Mouse (Mus musculus): ENCODE measurements around the gene Cyp26b1. TPM values are rescaled to one million over a fixed set of nuclear protein-coding genes. Genes with fewer than 3 reads are reported as not detected.
"Not testable (repeated sequence)": the region's sequence is repeated elsewhere in the genome, so short reads cannot be mapped to it uniquely, and the experiment has no call there.

Gene Cyp26b1
- polyA plus RNA-seq, 1 experiment from 2014 or later, result 20.6 TPM

DNA sequence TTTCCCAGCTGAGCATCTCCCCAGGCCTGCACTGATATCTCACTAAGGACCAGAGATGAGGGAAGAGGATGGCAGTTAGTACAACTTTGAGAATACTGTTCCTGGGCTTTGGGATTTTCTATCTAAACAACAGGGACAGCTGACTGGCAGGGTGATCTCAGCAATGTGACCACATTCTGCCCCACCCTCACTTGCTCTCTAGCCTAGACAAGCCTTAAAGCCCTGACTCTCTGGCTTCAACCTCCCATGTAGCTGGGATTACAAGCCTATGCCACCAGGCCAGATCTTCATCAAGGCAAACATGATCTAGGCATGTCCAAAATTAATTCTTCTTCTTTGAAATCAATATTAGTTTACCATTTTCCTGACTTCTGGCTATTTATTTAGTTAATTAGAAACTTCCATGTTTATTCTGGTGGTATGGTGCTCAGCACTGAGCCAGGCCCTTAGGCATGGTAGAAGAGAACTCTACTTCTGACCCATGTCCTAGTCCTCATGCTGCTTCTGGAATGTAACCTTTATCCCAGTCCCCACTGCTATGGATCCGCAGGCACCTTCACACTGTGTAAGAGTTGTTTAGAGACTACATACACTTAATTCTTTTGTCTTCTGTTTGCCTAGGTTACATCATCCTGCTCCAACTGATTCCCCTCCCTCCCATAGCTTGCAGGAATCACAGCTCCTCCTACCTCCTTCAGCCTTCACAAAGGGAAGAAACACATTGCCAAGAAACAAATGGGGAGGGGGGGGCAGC is 7.6 kb upstream of the Cyp26b1 start:
- Histone ChIP-seq H3K4me3 (replicated peaks) (no peak overlapping the region), H3K4me2 (replicated peaks) (no peak overlapping the region), H3K9ac (no peak overlapping the region), H3K9me3 (replicated peaks) (no peaks in the 10 kb centered on the region), H3K27me3 (0 out of 2 replicates have a peak, but pooled peaks cover 3% of the 10 kb centered on the region), H3K36me3 (no peaks in the 10 kb centered on the region), H3K27ac (replicated peaks) (no peak overlapping the region), H3K4me1 (no peaks in the 10 kb centered on the region)
- WGBS, result 53% methylated on average over 1 of the region's 1 CpGs
- ATAC-seq (ENCODE audit: insufficient number of reproducible peaks, low FRiP score, low TSS enrichment, low read depth), result no peak

DNA sequence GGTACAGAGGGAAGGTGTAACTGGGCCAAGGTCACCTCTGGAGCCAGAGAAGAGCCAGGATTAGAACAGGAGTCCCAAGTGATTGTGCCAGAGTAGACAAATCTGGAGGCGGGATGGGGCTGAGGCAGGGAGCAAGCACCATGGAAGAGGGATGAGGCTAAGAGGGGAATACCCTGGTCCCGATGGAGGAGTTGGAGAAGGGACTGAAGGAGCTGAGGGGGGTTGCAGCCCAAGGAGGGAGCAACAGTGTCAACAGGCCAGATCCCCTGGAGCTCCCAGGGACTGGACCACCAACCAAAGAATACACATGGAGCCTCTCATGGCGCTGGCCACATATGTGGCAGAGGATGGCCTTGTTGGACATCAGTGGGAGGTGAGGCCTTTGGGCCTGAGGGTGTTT is 5.6 kb upstream of the Cyp26b1 start:
- H3K4me1 ChIP-seq; H3K27ac ChIP-seq (replicated peaks); ATAC-seq (ENCODE audit: insufficient number of reproducible peaks, low FRiP score, low TSS enrichment, low read depth); H3K9me3 ChIP-seq (replicated peaks); H3K4me2 ChIP-seq (replicated peaks); H3K4me3 ChIP-seq (replicated peaks); H3K27me3 ChIP-seq; H3K9ac ChIP-seq; H3K36me3 ChIP-seq: not testable (repeated sequence)
- 83% methylated on average over 3 of the region's 3 CpGs for WGBS

DNA sequence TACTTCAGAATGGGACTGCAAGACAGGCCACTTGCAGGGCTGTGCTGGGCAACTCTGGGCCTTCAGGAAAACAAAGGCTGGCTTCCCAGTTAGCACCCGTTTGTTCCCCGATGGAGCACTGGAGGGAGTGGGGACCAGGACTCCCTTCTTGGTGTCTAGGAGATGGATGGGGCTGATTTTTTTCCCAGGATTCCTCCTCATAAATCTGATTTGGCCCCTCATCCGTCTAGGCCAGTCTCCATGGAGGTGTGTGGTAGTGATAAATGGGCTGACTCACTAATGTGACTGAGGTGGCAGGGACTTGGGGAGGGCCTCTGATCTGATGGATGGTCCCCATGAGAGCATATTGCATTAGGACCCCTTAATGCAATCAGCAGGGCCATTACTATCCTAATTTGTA is 5.0 kb upstream of the Cyp26b1 start:
- H3K27ac ChIP-seq (replicated peaks), result no peak overlapping the region
- ATAC-seq (ENCODE audit: insufficient number of reproducible peaks, low FRiP score, low TSS enrichment, low read depth), result no peak
- WGBS, result 76% methylated on average over 3 of the region's 3 CpGs

DNA sequence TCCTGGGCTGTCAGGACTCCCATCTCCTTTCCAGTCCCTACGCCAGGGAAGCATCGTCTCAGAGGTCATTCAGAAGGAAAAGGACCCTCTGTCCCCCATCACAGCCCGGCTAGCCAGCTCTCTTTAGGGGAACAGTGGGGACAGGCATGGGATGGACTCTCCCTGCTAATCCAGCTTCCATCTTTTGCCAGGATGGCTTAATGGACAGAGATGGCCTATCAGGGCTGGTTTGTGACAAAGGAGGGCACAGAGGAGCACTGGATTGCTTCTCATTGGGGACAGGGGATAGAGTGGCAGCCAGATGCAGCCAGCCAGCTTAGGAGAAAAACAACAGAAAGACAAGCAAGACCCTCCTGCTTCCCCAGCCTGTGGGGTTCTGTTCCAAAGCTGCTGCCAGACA is 918 bp upstream of the Cyp26b1 start:
- peaks cover 13% of the 10 kb centered on the region for H3K4me1 ChIP-seq
- no peaks in the 10 kb centered on the region for H3K9me3 ChIP-seq (replicated peaks)
- H3K4me3 ChIP-seq (replicated peaks), result no peak overlapping the region
- H3K4me2 ChIP-seq (replicated peaks), result no peak overlapping the region
- no peak overlapping the region for H3K27ac ChIP-seq (replicated peaks)
- 37% methylated on average over 3 of the region's 3 CpGs for WGBS
- H3K27me3 ChIP-seq, result peaks cover 14% of the 10 kb centered on the region; the same call in 1 of the 2 replicates
- no peaks in the 10 kb centered on the region for H3K36me3 ChIP-seq
- no peak for ATAC-seq (ENCODE audit: insufficient number of reproducible peaks, low FRiP score, low TSS enrichment, low read depth)
- H3K9ac ChIP-seq, result no peak overlapping the region

More for the DNA sequence above, 5.0 kb upstream of the Cyp26b1 start:
- Histone ChIP-seq H3K4me1 (0 out of 2 replicates have a peak, but pooled peaks cover 4% of the 10 kb centered on the region), H3K27me3 (0 out of 2 replicates have a peak, but pooled peaks cover 3% of the 10 kb centered on the region), H3K9ac (no peak overlapping the region), H3K4me3 (replicated peaks) (no peak overlapping the region), H3K4me2 (replicated peaks) (no peak overlapping the region), H3K36me3 (no peaks in the 10 kb centered on the region), H3K9me3 (replicated peaks) (no peaks in the 10 kb centered on the region)

DNA sequence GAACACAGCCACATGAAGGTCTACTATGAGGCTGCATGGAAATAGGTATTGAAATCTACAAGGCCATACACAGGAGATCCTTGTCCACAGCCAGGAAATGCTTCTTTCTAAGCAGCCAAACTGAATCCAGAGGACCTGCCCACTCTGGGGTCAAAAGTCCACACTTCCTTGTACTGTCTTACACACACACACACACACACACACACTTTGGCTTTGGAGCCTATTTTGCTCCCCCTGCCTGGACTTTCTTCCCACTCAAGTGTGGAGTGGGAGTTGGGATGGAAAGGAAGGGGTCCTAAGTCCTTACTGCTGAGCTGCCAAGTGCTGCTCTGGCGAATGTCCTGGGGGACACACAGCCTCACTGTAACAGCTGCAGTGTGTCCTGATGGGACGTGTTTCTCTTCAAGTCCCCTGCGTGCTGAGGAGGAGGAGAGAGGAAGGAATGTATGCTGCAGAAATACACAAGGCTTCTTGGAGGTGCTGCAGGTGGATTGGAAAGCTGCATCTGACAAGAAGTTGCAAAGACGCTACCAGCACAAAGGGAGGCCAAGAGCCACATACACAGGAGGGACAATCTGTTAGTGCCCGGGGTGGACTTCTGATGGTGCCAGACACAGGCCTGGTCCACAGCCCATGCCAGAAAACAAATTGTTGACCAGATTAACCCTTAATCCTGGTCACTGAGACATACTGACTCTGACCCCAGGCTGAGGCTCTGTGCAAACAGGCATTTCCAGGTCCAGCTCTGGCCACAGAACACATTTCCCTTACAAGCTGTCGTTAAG is 2.6 kb downstream of the Cyp26b1 start:
- WGBS, result 50% methylated on average over 6 of the region's 6 CpGs
- Histone ChIP-seq H3K4me3 (replicated peaks) (no peak overlapping the region), H3K9ac (no peak overlapping the region), H3K36me3 (no peaks in the 10 kb centered on the region), H3K4me2 (replicated peaks) (no peak overlapping the region), H3K27me3 (peaks cover 28% of the 10 kb centered on the region), H3K4me1 (peaks cover 43% of the 10 kb centered on the region), H3K27ac (replicated peaks) (no peak overlapping the region), H3K9me3 (replicated peaks) (no peaks in the 10 kb centered on the region)
- ATAC-seq (ENCODE audit: insufficient number of reproducible peaks, low FRiP score, low TSS enrichment, low read depth), result no peak

DNA sequence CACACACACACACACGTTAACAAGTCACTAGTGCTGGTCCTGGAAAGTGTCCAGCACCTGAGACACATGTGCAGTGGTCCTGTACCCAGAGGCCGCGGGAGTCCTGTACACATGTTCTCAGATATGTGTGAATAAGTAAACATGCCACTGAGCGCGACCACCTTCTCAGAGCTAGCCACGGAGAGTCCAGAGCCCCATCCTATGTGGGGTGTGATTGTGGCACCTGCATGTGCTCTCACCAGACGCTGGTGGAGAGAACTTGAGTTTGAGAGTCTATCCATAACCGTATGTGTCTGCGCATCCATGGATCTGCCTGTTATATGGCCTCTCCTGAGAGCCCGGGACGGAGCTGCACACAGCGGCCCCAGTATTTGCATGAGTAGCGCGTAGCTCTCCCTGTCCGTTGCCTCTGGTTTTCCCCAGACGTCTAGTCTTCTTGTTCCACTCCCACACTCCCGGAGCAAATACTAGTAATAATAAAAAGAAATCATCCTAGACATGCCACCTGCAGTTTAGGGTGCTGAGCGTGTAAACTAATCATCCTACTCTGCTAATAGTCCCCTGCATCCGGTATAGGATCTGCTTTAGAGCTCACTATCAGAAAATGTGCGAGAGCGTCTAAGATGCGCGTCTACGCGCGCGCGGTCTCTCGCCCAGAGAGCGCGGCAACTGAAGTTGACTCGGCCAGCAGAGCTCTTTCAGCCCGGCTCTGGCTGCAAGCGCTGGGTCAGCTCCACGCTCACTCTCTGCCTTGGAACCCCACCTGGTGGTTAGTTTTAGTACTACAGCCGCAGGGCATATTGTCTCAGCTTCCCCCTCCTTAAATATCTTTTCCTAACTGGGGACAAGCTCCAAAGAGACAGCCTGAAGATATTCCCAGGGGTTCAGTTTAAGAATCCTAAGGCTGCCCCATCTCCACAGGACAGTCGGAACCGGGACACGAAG is 3.7 kb downstream of the Cyp26b1 start:
- H3K9ac ChIP-seq, result no peak overlapping the region
- H3K36me3 ChIP-seq, result no peaks in the 10 kb centered on the region
- H3K27me3 ChIP-seq, result peaks cover 36% of the 10 kb centered on the region
- ATAC-seq (ENCODE audit: insufficient number of reproducible peaks, low FRiP score, low TSS enrichment, low read depth), result peak; percentile 31; the same call in 1 of the 2 replicates
- H3K4me3 ChIP-seq (replicated peaks), result peak overlapping the region; percentile 60
- 3% methylated on average over 39 of the region's 39 CpGs for WGBS
- no peaks in the 10 kb centered on the region for H3K9me3 ChIP-seq (replicated peaks)
- peaks cover 54% of the 10 kb centered on the region for H3K4me1 ChIP-seq
- H3K4me2 ChIP-seq (replicated peaks), result peak overlapping the region; percentile 92
- no peak overlapping the region for H3K27ac ChIP-seq (replicated peaks)

DNA sequence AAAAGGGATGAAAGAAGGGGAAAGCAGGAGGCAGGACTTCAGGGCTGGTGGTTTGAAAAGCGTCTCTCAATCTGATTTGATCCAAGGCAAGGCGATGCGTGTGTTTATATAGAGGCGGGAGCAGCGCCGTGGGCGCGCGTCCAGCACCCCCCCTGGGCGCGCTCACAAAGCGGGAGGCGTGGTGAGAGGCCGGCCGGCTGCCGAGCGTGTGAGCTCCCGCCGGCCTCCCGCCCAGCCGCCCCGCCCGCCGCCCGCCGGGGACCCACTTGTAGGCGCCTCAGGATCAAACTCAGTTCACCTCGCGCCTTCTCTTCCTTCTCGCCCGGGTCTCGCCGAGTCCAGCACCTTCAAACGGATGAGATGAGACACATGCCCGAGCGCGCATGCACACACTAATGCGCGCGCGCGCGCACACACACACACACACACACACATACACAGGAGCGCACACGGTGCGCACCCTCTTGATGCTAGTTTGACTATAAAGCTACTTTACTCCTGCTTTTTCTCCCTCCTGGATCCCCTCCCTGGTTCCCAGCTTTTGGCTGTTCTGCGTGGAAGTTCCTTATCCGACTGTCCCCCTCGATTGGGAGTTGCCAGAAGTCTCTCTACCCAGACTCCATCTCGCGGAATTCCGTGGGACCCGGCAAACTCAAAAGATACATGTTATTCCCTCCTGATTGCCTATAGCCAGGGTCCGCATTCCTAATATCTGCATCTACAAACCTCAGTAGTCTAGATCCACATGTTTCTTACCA is 4.6 kb downstream of the Cyp26b1 start:
- H3K36me3 ChIP-seq, result no peaks in the 10 kb centered on the region
- peaks cover 45% of the 10 kb centered on the region for H3K27me3 ChIP-seq
- H3K4me2 ChIP-seq (replicated peaks), result peak overlapping the region; percentile 92
- peak; percentile 19; the same call in 1 of the 2 replicates for ATAC-seq (ENCODE audit: insufficient number of reproducible peaks, low FRiP score, low TSS enrichment, low read depth)
- WGBS, result under 1% methylated on average over 54 of the region's 54 CpGs
- H3K4me1 ChIP-seq, result peaks cover 59% of the 10 kb centered on the region
- peak overlapping the region; percentile 60; the same call in 1 of the 2 replicates for H3K9ac ChIP-seq
- peak overlapping the region; percentile 82; the same call in 1 of the 2 replicates for H3K27ac ChIP-seq (replicated peaks)
- H3K4me3 ChIP-seq (replicated peaks), result peak overlapping the region; percentile 60
- no peaks in the 10 kb centered on the region for H3K9me3 ChIP-seq (replicated peaks)

DNA sequence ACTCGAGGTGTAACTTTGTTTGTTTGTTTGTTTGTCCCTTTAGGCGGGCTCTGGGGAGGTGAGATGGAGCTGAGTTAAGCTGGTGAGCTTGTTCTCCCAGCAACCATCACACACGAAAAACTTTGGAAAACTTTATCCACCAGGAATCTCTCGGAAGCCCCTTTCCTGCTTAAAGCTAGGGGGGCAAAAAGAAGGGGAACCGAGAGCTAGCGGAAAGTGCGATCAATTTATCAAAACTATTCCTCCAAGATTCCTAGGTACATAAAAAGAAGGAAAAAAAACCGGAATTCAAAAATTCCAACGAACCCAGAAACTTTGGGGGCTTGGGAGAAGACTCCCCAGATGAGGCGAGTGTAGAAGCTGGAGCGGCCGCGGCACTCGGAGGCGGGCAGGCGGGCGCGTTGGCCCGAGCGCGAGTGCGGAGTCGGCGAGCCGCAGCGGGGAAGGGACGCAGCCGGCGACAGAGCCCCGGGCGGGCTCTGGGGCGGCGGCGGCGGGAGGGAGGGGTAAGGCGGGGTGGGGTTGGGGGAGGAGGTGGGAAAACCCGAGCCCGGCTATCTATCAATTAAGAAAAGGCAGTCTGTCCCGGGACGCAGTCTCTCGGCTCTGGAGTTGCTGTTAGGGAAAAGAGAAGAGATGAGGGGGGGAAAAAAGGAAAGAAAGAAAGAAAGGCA is 5.3 kb downstream of the Cyp26b1 start:
- H3K36me3 ChIP-seq, result no peaks in the 10 kb centered on the region
- H3K9me3 ChIP-seq (replicated peaks), result no peaks in the 10 kb centered on the region
- H3K9ac ChIP-seq, result peak overlapping the region; percentile 60
- ATAC-seq (ENCODE audit: insufficient number of reproducible peaks, low FRiP score, low TSS enrichment, low read depth), result 0 out of 2 replicates have a peak, but pooled peaks have one; percentile 2
- H3K4me3 ChIP-seq (replicated peaks), result peak overlapping the region; percentile 60
- H3K4me2 ChIP-seq (replicated peaks), result peak overlapping the region; percentile 92
- under 1% methylated on average over 41 of the region's 41 CpGs for WGBS
- H3K27me3 ChIP-seq, result peaks cover 51% of the 10 kb centered on the region
- H3K27ac ChIP-seq (replicated peaks), result peak overlapping the region; percentile 82
- H3K4me1 ChIP-seq, result peaks cover 66% of the 10 kb centered on the region

DNA sequence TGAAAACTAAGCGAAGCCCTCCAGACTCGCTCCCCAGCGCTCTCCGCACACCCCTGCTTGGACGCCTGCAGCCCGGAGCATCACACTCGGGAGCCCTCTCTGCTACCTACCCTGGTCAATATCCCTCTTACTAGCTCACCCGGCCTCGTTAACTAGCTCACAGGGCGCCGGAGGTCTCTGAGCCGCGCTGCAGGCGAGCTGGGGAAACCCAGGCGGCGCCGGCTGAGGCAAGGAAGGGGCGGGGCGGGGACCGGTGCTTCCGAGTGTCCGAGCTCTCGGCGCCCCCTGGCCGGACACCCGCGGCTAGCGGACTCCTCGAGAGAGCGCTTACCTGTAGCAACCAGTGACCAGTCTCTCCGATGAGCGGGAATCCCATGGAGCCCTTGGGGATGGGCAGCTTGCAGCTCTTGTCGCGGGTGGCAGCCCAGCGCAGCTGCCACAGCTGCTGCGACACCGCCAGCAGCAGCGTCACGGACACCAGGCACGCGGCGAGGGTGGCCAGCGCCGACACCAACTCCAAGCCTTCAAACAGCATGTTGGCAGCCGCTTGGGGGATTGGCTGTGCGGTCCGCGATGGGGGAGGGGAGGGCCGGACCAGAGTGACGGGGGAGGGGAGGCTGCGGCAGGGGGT is 6.1 kb downstream of the Cyp26b1 start:
- peak overlapping the region; percentile 82 for H3K27ac ChIP-seq (replicated peaks)
- H3K36me3 ChIP-seq, result no peaks in the 10 kb centered on the region
- no peaks in the 10 kb centered on the region for H3K9me3 ChIP-seq (replicated peaks)
- ATAC-seq (ENCODE audit: insufficient number of reproducible peaks, low FRiP score, low TSS enrichment, low read depth), result no peak
- H3K4me3 ChIP-seq (replicated peaks), result peak overlapping the region; percentile 60
- peak overlapping the region; percentile 92 for H3K4me2 ChIP-seq (replicated peaks)
- WGBS, result 1% methylated on average over 51 of the region's 51 CpGs
- peaks cover 74% of the 10 kb centered on the region for H3K4me1 ChIP-seq
- peak overlapping the region; percentile 60 for H3K9ac ChIP-seq
- peaks cover 56% of the 10 kb centered on the region for H3K27me3 ChIP-seq

Data from embryonic facial prominence, embryonic 15.5 days (tissue).